Mouse (Mus musculus) neutrophil, adult 83 days (primary cell): ENCODE results near the gene Crisp1. TPM values are rescaled to one million over a fixed set of nuclear protein-coding genes. Genes with fewer than 3 reads are reported as not detected.

Experiments
- total RNA-seq, 2 experiments: library from RNA; stranded (reverse); gene quantifications; one replicate each; pipeline ENCODE4 v1.2.4; 2023

Crisp1 gene
- total RNA-seq, result not detected

DNA sequence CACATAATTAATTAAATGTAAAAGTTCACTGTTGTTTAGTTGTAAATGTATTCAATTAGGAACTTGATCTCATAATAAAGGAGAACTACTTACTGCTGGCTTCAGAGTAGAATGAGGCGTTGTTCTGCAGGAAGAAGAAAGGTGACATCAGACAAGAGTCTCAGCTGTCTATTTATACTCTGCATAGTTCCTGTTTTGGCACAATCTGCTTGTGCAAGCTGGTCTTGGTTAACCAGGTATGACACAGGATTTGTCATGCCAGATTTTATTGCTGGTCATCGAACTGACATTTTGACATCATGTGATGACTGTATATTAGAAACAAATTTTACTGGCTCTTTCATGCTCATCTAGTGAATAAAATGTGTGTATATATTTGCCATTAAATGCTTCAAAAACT lies at the start of gene Crisp1:
TSS of gene Crisp1 (minus strand) at position 146 of the 400 bp plus-strand sequence.

Other genes starting within 250 kb of the Crisp1 start
- gene AC192777.2, start 223.8 kb downstream of the Crisp1 start, total RNA-seq, result not detected
- gene Pgk2, start 110.6 kb downstream of the Crisp1 start, total RNA-seq, result not detected
- not detected for gene Crisp3, start 76.9 kb downstream of the Crisp1 start, total RNA-seq
- not detected for gene Esp8, start 200.8 kb upstream of the Crisp1 start, total RNA-seq
- not detected for gene Esp6, start 242.3 kb upstream of the Crisp1 start, total RNA-seq